In the genomic region with DNA sequence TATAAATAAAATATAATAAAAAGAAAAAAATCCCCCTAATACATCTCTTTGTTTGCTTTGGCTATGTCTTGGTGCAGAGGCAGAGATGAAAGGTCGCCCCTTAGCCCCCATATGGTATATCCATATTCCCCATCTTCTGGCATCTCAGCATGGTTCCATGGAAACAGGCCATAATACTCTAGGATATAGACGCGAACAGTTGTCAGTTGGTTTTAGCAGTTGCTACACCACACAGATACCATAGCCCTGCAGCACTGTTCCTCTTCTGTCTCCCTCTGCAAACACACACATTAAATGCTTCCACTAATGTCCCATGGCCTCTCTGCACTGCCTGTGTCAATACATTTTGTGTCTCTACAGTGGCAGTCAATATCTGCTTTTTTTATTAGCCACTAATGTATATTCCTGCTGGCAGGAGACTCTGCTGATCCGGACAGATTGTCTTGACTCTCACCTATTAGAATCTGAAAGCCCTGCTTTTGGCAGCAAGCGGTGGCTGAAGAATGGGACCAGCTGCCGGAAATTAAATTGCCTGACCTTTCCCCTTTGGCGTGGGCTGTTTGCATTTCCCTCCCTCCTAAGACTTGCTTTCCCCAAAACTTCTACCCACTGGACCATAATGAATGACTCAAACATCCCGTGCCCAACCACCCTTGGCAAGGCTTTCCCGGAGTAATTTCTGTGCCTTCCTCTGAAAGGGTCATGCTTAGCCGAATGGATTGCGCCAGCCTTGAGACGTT, we compare ENCODE assay signal across 11 mouse cellular contexts. TPM values are rescaled to one million over a fixed set of nuclear protein-coding genes. Genes with fewer than 3 reads are reported as not detected.
DNase-seq lines count a peak whose midpoint lies in the region; ATAC-seq and TF ChIP-seq lines count a peak whose summit lies in the region.
"Had no signal": no experiment of that assay in that cellular context is flagged by ENCODE, and none has a peak within 500 bp of the region (broad histone marks: within the 10 kb centered on the region; RNA-seq: fewer than 3 reads in every experiment).

No protein-coding gene starts in this region.

- H3K4me1 ChIP-seq in neural tube, embryonic 11.5 days (ENCODE audit: control insufficient read depth, insufficient read depth, low read length), result peaks cover 8% of the 10 kb centered on the region; the same call in 1 of the 2 replicates
- peaks cover 21% of the 10 kb centered on the region for H3K4me1 ChIP-seq in forebrain, postnatal 0 days (ENCODE audit: insufficient read depth)

- no peaks in the 10 kb centered on the region for H3K36me3 ChIP-seq in neural tube, embryonic 11.5 days (ENCODE audit: control insufficient read depth, insufficient read depth, low read length)
- H3K36me3 ChIP-seq in forebrain, postnatal 0 days (ENCODE audit: insufficient read depth), result no peaks in the 10 kb centered on the region
- H3K36me3 ChIP-seq: neural tube, embryonic 12.5 days had no signal

- intact Hi-C loops in heart, postnatal 36 days (cut with DNase I), result no loop called here

- DNase-seq in neural tube, embryonic 11.5 days (ENCODE audit: low spot score), result peak; percentile 62
- no peak for DNase-seq in neural tube, embryonic 10.5 days (ENCODE audit: extremely low spot score, low spot score)
- DNase-seq in forebrain, postnatal 0 days, result peak; percentile 33
- DNase-seq in lung, postnatal 10 days, result peak; percentile 69
- DNase-seq in frontal cortex, postnatal 25 days (ENCODE audit: low spot score in 2 of 2), result no peak
- DNase-seq in gastrocnemius, postnatal 4 days (ENCODE audit: low spot score in 2 of 2), result no peak
- DNase-seq in heart, postnatal 36 days, result no peak

- peak overlapping the region; percentile 53; the same call in 1 of the 2 replicates for H3K27ac ChIP-seq in neural tube, embryonic 11.5 days (ENCODE audit: low read depth, low read length)
- H3K27ac ChIP-seq in forebrain, postnatal 0 days (ENCODE audit: low read depth, low read length), result no peak overlapping the region
- H3K27ac ChIP-seq: neural tube, embryonic 12.5 days had no signal

- no peaks in the 10 kb centered on the region for H3K9me3 ChIP-seq in neural tube, embryonic 11.5 days (ENCODE audit: control insufficient read depth, low read length)
- no peaks in the 10 kb centered on the region for H3K9me3 ChIP-seq in forebrain, postnatal 0 days (ENCODE audit: low read length)
- H3K9me3 ChIP-seq: neural tube, embryonic 12.5 days had no signal

- 46% methylated on average over 12 of the region's 12 CpGs for WGBS in neural tube, embryonic 11.5 days
- 31% methylated on average over 12 of the region's 12 CpGs for WGBS in forebrain, postnatal 0 days

- TF ChIP-seq CTCF in forebrain, postnatal 0 days (IDR thresholded peaks at IDR 0.05; ENCODE audit: low read depth), result no peak

- no peak for ATAC-seq in neural tube, embryonic 11.5 days (ENCODE audit: insufficient read depth, low FRiP score, low TSS enrichment)
- ATAC-seq in forebrain, postnatal 0 days, result no peak
- no peak for ATAC-seq in megakaryocyte progenitor cell, adult 5-6 weeks (replicated peaks; ENCODE audit: poor library complexity)

- H3K27me3 ChIP-seq in neural tube, embryonic 11.5 days (ENCODE audit: control insufficient read depth, insufficient read depth, low read length), result no peaks in the 10 kb centered on the region
- no peaks in the 10 kb centered on the region for H3K27me3 ChIP-seq in forebrain, postnatal 0 days (ENCODE audit: insufficient read depth, low read length)
- H3K27me3 ChIP-seq: neural tube, embryonic 12.5 days had no signal

- H3K4me2 ChIP-seq in neural tube, embryonic 11.5 days (ENCODE audit: low read depth), result no peak overlapping the region
- H3K4me2 ChIP-seq in forebrain, postnatal 0 days (ENCODE audit: low read depth), result no peak overlapping the region
- H3K4me2 ChIP-seq: neural tube, embryonic 12.5 days had no signal

- H3K4me3 ChIP-seq in neural tube, embryonic 11.5 days (ENCODE audit: low read depth, low read length), result no peak overlapping the region
- no peak overlapping the region for H3K4me3 ChIP-seq in forebrain, postnatal 0 days (ENCODE audit: low read depth, low read length)
- H3K4me3 ChIP-seq: erythroblast, embryonic 14.5 days; neural tube, embryonic 12.5 days had no signal

- no peak overlapping the region for H3K9ac ChIP-seq in neural tube, embryonic 11.5 days (ENCODE audit: low read length)
- no peak overlapping the region for H3K9ac ChIP-seq in forebrain, postnatal 0 days
- H3K9ac ChIP-seq: neural tube, embryonic 12.5 days had no signal

RNA-seq across cellular contexts. Expression of a gene that starts 39.1 kb away (rescaled TPM):
- 0.23 and 0.48 TPM in 2 replicates for polyA plus RNA-seq in neural tube, embryonic 11.5 days (2014; fragmentation: Nextera tagmentation; extraction: Ambion mirVana)
- total RNA-seq in forebrain, postnatal 0 days (2014; rRNA removed), result 4.0 and 9.2 TPM in 2 replicates
- polyA plus RNA-seq in forebrain, postnatal 0 days (2015; fragmentation: Nextera tagmentation; extraction: Ambion mirVana), result 0.65 and 1.5 TPM in 2 replicates
- total RNA-seq in gastrocnemius, postnatal 4 days (2021), result not detected
- not detected for total RNA-seq in heart, postnatal 36 days (2021)
- total RNA-seq in megakaryocyte progenitor cell, adult 5-6 weeks (2015), result not detected in 2 replicates
- not detected in 2 replicates for total RNA-seq in megakaryocyte progenitor cell, adult 5-6 weeks (2017)
- total RNA-seq: hematopoietic stem cell, adult 5-6 weeks had no signal
- polyA plus RNA-seq: erythroblast, embryonic 14.5 days had no signal

Comparison
In these comparisons a context has a peak if more than half of its experiments do, and no peak if none do; other contexts are left out.
1. DNase-seq: peak in neural tube, embryonic 11.5 days (single experiment), forebrain, postnatal 0 days (single experiment) and lung, postnatal 10 days (single experiment); none in neural tube, embryonic 10.5 days (single experiment), frontal cortex, postnatal 25 days (0 of 2), gastrocnemius, postnatal 4 days (0 of 2) and heart, postnatal 36 days (0 of 2).